Mouse (Mus musculus): Measurements from ENCODE around the gene Slc7a11. TPM values are rescaled to one million over a fixed set of nuclear protein-coding genes. Genes with fewer than 3 reads are reported as not detected.

Slc7a11 gene
- polyA plus RNA-seq, 1 experiment: 3.4 TPM

- TF ChIP-seq CTCF (IDR thresholded peaks at IDR 0.05; ENCODE audit: borderline replicate concordance, extremely low read depth, insufficient read depth, insufficient read length): no peak
- TF ChIP-seq POLR2A (IDR thresholded peaks at IDR 0.05; ENCODE audit: borderline replicate concordance, extremely low read depth, insufficient read depth, insufficient read length, poor library complexity, severe bottlenecking): no peak
- no peak for DNase-seq (ENCODE audit: low read depth)
Measured at GRCm38 (mm10) chr3:49960581-49960980, 482.8 kb downstream of the Slc7a11 start.

GRCm38 (mm10) chr3:49946845-49947244 lies 496.6 kb downstream of the Slc7a11 start:
- peak; percentile 35 for DNase-seq (ENCODE audit: low read depth)

GRCm38 (mm10) chr3:49944783-49945182 lies 498.6 kb downstream of the Slc7a11 start:
- no peak for TF ChIP-seq CTCF (IDR thresholded peaks at IDR 0.05; ENCODE audit: borderline replicate concordance, extremely low read depth, insufficient read depth, insufficient read length)
- TF ChIP-seq POLR2A (IDR thresholded peaks at IDR 0.05; ENCODE audit: borderline replicate concordance, extremely low read depth, insufficient read depth, insufficient read length, poor library complexity, severe bottlenecking): no peak
- peak; percentile 64 for DNase-seq (ENCODE audit: low read depth)

More at GRCm38 (mm10) chr3:49946845-49947244, 496.6 kb downstream of the Slc7a11 start:
- no peak for TF ChIP-seq POLR2A (IDR thresholded peaks at IDR 0.05; ENCODE audit: borderline replicate concordance, extremely low read depth, insufficient read depth, insufficient read length, poor library complexity, severe bottlenecking)
- TF ChIP-seq CTCF (IDR thresholded peaks at IDR 0.05; ENCODE audit: borderline replicate concordance, extremely low read depth, insufficient read depth, insufficient read length): no peak

GRCm38 (mm10) chr3:49937611-49938010 lies 505.8 kb downstream of the Slc7a11 start:
- DNase-seq (ENCODE audit: low read depth): no peak
- no peak for TF ChIP-seq POLR2A (IDR thresholded peaks at IDR 0.05; ENCODE audit: borderline replicate concordance, extremely low read depth, insufficient read depth, insufficient read length, poor library complexity, severe bottlenecking)
- no peak for TF ChIP-seq CTCF (IDR thresholded peaks at IDR 0.05; ENCODE audit: borderline replicate concordance, extremely low read depth, insufficient read depth, insufficient read length)

GRCm38 (mm10) chr3:49929496-49929895 lies 513.9 kb downstream of the Slc7a11 start:
- DNase-seq (ENCODE audit: low read depth): no peak
- TF ChIP-seq CTCF (IDR thresholded peaks at IDR 0.05; ENCODE audit: borderline replicate concordance, extremely low read depth, insufficient read depth, insufficient read length) (no peak), POLR2A (IDR thresholded peaks at IDR 0.05; ENCODE audit: borderline replicate concordance, extremely low read depth, insufficient read depth, insufficient read length, poor library complexity, severe bottlenecking) (no peak)

- TF ChIP-seq CTCF (IDR thresholded peaks at IDR 0.05; ENCODE audit: borderline replicate concordance, extremely low read depth, insufficient read depth, insufficient read length) (no peak), POLR2A (IDR thresholded peaks at IDR 0.05; ENCODE audit: borderline replicate concordance, extremely low read depth, insufficient read depth, insufficient read length, poor library complexity, severe bottlenecking) (no peak)
- DNase-seq (ENCODE audit: low read depth): no peak
Measured at GRCm38 (mm10) chr3:49928509-49929263, 514.7 kb downstream of the Slc7a11 start.

- TF ChIP-seq CTCF (IDR thresholded peaks at IDR 0.05; ENCODE audit: borderline replicate concordance, extremely low read depth, insufficient read depth, insufficient read length): no peak
- no peak for TF ChIP-seq POLR2A (IDR thresholded peaks at IDR 0.05; ENCODE audit: borderline replicate concordance, extremely low read depth, insufficient read depth, insufficient read length, poor library complexity, severe bottlenecking)
- DNase-seq (ENCODE audit: low read depth): peak; percentile 47
Measured at GRCm38 (mm10) chr3:49913929-49914328, 529.5 kb downstream of the Slc7a11 start.

- TF ChIP-seq POLR2A (IDR thresholded peaks at IDR 0.05; ENCODE audit: borderline replicate concordance, extremely low read depth, insufficient read depth, insufficient read length, poor library complexity, severe bottlenecking) (no peak), CTCF (IDR thresholded peaks at IDR 0.05; ENCODE audit: borderline replicate concordance, extremely low read depth, insufficient read depth, insufficient read length) (no peak)
- peak; percentile 35 for DNase-seq (ENCODE audit: low read depth)
Measured at GRCm38 (mm10) chr3:49910922-49911321, 532.5 kb downstream of the Slc7a11 start.

GRCm38 (mm10) chr3:49908426-49909341 lies 534.7 kb downstream of the Slc7a11 start:
- TF ChIP-seq CTCF (IDR thresholded peaks at IDR 0.05; ENCODE audit: borderline replicate concordance, extremely low read depth, insufficient read depth, insufficient read length) (no peak), POLR2A (IDR thresholded peaks at IDR 0.05; ENCODE audit: borderline replicate concordance, extremely low read depth, insufficient read depth, insufficient read length, poor library complexity, severe bottlenecking) (no peak)
- peak; percentile 41 for DNase-seq (ENCODE audit: low read depth)

GRCm38 (mm10) chr3:49893945-49894344 lies 549.5 kb downstream of the Slc7a11 start:
- no peak for TF ChIP-seq POLR2A (IDR thresholded peaks at IDR 0.05; ENCODE audit: borderline replicate concordance, extremely low read depth, insufficient read depth, insufficient read length, poor library complexity, severe bottlenecking)
- TF ChIP-seq CTCF (IDR thresholded peaks at IDR 0.05; ENCODE audit: borderline replicate concordance, extremely low read depth, insufficient read depth, insufficient read length): no peak
- DNase-seq (ENCODE audit: low read depth): peak; percentile 63

GRCm38 (mm10) chr3:49887359-49887758 lies 556.1 kb downstream of the Slc7a11 start:
- TF ChIP-seq CTCF (IDR thresholded peaks at IDR 0.05; ENCODE audit: borderline replicate concordance, extremely low read depth, insufficient read depth, insufficient read length) (no peak), POLR2A (IDR thresholded peaks at IDR 0.05; ENCODE audit: borderline replicate concordance, extremely low read depth, insufficient read depth, insufficient read length, poor library complexity, severe bottlenecking) (no peak)
- DNase-seq (ENCODE audit: low read depth): peak; percentile 57

Data from brain, embryonic 14.5 days (tissue).